Mouse (Mus musculus) liver, adult 2 months (tissue): ENCODE measurements around the gene Omt2a.
"Not testable (repeated sequence)": the region's sequence is repeated elsewhere in the genome, so short reads cannot be mapped to it uniquely, and the experiment has no call there.

ENCODE experiments used
- CTCF ChIP-seq: fragments of 200-500 bp; IDR thresholded peaks from 2 replicates; pipeline ENCODE4 v1.5.1; 2011; ENCODE audit warnings: low read depth, low read length, control low read depth
- POLR2A ChIP-seq: fragments of 200-500 bp; IDR thresholded peaks from 2 replicates; pipeline ENCODE4 v1.6.1; 2011; ENCODE audit warnings: low read length, control low read depth; ENCODE audit not compliant: insufficient read depth; ENCODE audit errors: extremely low read depth

DNA sequence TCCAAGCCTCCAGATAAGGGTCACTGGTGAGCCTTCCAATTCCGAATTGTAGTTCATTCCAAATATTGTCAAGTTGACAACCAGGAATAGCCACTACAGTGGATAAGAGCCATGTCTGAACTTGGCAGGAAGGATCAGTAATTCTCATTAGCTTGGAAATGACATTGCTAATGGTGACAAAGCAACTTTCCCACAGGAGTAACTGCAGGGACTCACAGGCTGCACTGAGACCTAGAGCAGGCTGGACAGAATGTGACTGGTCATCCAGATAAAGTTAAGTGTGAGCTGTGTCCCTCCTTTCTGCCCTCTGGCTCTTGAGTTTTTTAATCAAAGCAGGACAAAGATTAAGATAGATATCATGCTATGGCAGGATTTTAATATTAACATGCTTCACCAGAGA, 25.5 kb downstream of the Omt2a start:
- TF ChIP-seq CTCF, POLR2A: not testable (repeated sequence)
